Mouse (Mus musculus) left cerebral cortex, postnatal 25 days (tissue): ENCODE results near the gene St6galnac3. TPM values are rescaled to one million over a fixed set of nuclear protein-coding genes. Genes with fewer than 3 reads are reported as not detected.
A peak's percentile ranks its signal among the peaks of the same experiment; 100 is the strongest.

Source experiments
- DNase-seq, 2 experiments: peaks; one replicate each; pipeline ENCODE4 v3.0.0; 2022; ENCODE audit warnings: low spot score in 2 of 2, mixed read lengths in 1 of 2
- intact Hi-C: fragments of 180-260 bp; cut with DNase I; formaldehyde crosslinking; loops from one replicate; pipeline ENCODE4 v1.15.1; 2025
- microRNA-seq, 2 experiments: library from miRNA; unstranded; fragments of <30 nt; microRNA quantifications; one replicate each; pipeline ENCODE4 v1.2.0; 2022
- total RNA-seq, 2 experiments: library from RNA; stranded (reverse); gene quantifications; 2 replicates each; pipeline ENCODE4 v1.2.3; 2021

St6galnac3 gene
- total RNA-seq, 2 experiments from 2014 or later = 13.6 to 14.7 TPM

DNA sequence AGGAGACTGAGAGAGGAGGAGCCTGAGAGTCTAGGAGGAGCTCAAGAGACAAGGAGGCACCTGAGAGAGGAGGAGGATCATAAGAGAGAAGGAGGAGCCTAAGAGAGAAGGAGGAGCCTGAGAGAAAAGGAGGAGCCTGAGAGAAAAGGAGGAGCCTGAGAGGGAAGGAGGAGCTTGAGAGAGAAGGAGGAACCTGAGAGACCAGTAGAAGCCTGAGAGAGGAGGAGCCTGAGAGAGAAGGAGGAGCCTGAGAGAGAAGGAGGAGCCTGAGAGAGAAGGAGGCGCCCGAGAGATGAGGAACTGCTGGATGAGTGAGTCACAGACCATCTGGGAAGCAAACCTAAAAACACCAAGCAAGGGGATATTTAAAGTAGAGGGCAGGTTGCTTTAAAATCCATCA is 551.4 kb downstream of the St6galnac3 start:
- intact Hi-C loops = no loop called here
- DNase-seq = no peak

DNA sequence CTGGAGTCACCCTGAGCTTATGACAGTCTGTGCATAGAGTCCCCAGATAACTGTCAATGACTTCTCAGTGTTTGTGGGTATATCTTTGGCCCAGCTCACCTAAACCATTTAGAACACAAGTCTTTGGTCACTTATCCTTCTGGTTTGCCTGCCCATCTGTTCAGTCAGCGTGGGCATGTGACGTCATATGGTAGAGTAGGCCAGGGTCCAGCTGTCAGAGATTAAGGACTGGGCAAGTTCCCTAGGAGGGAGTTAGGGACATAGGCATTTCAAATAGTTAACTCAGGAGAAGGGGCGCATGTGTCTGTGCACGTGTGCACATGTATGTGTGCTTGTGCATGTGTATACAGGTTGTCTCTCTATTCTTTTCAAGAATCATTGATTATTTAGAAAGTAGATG is 554.8 kb downstream of the St6galnac3 start:
- intact Hi-C loops = no loop called here

DNA sequence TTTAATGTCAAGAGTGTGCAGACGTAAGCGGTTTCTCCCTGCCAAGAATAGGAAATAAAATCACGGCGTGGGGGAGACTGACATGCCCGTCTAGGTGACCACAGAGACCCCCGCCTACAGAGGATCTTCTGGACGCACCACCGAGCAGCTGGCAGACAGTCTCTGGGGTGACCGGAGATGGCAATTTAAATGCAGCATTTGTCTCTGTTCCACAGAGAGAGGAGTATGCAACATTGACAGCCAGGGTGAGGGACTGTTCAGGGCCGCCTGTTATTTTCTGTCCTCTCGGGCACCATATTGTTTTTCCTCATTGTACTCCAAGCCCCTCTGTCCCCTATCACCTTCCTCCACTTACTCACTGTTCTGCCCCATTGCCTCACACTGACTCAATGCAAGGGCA is 555.2 kb downstream of the St6galnac3 start:
- DNase-seq = no peak

More for the DNA sequence above, 554.8 kb downstream of the St6galnac3 start:
- peak in 1 of 2 experiments; percentile 13 for DNase-seq

DNA sequence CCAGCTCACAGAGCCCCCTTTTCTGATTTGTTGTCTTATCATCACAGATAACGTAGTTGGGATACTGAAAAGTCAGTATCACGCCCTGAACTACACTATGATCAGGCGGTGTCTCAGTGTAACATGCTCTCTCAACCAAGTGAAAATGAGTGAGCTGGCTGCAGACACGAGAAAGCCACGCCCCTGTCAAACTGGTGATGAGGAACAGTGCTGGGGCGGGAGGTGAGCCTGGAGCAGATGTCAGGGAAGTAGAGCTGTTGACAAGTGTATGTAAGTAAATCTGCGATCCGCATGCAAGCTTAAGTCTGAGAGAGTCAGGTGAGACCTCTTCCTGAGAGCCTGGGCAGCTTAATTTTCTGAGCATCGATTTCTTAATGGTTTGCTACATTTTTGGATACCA is 563.3 kb downstream of the St6galnac3 start:
- intact Hi-C loops = no loop called here
- no peak for DNase-seq

More for the DNA sequence above, 555.2 kb downstream of the St6galnac3 start:
- intact Hi-C loops = no loop called here

DNA sequence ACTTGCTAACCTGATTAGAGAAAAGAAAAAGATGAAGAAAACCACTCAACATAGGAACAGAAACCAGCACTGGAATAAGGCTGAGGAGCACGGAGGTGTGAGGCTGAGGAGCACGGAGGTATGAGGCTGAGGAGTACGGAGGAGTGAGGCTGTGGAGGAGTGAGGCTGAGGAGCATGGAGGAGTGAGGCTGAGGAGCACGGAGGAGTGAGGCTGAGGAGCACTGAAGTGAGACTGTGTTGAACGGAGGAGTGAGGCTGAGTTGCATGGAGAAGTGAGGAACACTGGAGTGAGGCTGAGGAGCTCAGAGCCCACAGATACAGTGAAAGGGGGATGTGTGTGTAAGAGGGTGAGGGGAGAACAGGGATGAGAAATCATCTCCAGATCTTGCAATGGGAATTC is 564.3 kb downstream of the St6galnac3 start:
- no peak for DNase-seq
- intact Hi-C loops = no loop called here

DNA sequence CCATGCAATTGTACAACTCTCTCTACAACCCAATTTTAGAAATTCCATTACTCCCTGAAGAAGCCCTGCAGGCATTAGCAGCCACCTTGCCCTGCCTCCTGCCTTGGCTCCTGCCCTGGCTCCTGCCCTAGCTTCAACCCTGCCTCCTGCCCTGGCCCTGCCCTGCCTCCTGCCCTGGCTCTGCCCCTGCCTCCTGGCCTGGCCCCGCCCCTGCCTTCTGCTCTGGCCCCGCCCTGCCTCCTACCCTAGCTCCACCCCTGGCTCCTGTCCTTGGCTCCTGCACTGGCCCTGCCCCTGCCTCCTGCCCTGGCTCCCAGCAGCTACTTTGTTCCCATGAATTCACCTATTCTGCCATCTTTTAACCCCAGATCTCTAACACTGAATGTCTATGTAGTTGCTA is 576.1 kb downstream of the St6galnac3 start:
- intact Hi-C loops = no loop called here
- no peak for DNase-seq

Small RNA genes lying within 50 kb of the gene (microRNA-seq; reads per million reads assigned to microRNA genes)
- 0 reads per million in 2 experiments for gene Gm27405

Other genes with a start within 250 kb of the St6galnac3 start
- not detected for gene Asb17, start 119.0 kb upstream of the St6galnac3 start, total RNA-seq
- under 1 TPM; 0.25 to 0.50 TPM for gene Msh4, start 181.0 kb upstream of the St6galnac3 start, total RNA-seq
- 10 to 100 TPM; 64.9 TPM for gene Rabggtb, start 187.8 kb upstream of the St6galnac3 start, total RNA-seq
- 10 to 100 TPM; 39.9 to 46.3 TPM for gene Acadm, start 219.5 kb upstream of the St6galnac3 start, total RNA-seq
- gene Slc44a5, start 248.3 kb upstream of the St6galnac3 start, total RNA-seq = 10 to 100 TPM in 1 of 2 experiments, 1 to 10 TPM in 1; 8.7 to 10.3 TPM